Mouse (Mus musculus) T-cell, adult 2 months (primary cell): Measurements from ENCODE around the gene Marveld3.

ENCODE experiments used
- DNase-seq: peaks from one replicate; pipeline ENCODE4 v3.0.0; 2022; ENCODE audit warnings: low spot score

The Marveld3 gene

DNA sequence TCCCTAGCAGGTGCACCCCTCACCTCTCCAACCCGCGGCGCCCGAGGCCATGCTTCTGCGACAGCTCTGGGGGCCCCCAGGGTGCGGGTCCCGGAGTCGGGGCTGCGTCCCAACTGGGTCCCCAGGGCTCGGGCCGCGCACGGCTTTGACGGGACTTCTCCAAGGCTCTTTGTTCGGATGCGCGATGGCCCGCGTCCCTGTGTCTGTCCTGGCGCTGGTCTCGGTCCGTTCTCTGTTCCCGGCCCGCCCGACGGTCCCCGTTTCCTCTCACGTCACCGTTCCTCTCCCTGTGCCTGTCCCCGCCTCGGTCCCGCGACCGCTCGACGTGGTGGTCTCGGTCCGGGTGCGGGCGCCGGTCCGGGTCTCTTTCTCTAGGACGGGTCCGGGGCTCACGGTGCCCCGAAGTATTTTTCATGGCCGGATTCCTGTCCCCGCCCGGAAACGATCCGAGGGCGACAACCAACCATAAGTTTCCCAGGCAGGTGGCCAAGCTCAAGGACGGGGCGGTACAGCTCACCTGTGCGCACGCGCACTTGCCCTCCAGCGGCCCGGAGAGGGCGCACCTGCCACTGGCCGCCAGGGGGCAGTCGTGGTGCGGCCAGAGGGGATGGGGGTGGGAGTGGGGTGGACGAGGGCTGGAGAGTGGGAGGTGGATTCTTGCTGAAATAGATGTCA, at the start of gene Marveld3:
TSS of gene Marveld3 (minus strand) at position 511 of the 675 bp plus-strand sequence.
- peak; percentile 23 for DNase-seq

DNA sequence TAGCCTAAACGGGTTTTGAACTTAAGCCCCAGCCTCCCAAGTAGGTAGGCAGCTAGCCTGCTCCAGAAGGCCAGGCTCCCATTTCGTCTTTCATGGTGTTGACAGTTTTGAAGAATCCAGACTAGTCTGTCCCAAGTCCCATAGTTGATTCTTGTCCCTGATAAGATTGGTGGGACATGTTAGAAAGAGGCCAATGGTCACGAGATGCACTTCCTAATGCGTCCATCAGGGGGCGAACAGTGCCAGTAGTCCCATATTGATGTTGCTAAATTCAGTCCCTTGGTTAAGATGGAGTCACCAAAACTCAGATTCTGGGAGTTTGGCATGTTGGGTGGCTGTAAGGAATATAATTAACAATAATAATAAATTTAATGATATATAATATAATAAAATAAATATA, 48.9 kb upstream of the Marveld3 start:
- no peak for DNase-seq

DNA sequence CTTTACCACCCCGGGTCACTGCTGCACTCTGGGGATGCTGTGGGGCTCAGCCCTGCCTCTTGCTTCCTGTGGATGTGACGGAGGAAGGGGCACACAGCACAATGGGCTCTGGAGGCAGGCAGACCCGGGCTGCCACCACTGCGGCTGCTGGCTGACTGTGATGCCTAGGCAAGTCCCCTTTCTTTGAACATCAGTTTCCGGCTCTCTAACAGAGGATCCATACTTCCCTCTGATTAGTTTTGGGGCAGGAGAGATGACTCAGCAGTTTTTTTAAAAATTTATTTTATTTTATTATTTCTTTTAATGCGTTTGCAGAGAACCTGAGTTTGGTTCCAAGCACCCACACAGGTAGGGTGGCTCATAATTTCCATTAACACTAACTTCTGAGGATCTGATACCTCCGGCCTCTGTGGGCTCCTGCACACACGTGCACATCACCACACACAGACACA, 47.0 kb upstream of the Marveld3 start:
- no peak for DNase-seq

DNA sequence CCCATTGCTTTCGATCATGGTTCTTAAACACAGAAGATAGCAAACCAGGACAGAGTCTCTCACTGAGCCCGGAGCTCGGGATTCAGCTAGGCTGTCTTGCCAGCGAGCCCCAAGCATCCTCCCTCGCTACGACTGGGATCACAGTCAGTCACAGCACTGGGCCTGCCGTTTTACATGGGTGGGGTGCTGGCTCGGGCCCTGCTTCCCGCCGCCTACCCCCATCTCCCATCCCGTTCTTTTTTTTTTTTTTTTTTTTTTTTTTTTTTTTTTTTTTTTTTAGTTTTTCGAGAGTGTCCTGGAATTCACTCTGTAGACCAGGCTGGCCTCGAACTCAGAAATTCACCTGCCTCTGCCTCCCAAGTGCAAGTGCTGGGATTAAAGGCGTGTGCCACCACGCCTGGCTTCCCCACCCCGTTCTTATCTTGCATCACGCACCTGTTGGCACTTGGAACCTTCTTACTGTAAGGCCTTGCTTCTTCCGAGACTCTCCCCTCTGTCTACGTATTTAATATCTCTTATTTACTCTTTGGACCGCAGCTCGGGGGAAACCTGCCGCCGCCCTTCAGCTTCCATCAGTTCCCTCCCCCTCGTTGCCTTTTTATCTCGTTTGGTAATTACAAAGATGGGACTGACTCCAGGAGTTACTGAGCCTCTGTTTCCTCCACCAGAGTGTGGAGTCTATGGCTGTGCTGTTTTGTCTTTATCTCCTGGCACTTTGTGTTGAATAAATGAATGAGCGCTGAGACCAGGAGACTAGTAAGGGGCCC, 46.4 kb upstream of the Marveld3 start:
- no peak for DNase-seq

DNA sequence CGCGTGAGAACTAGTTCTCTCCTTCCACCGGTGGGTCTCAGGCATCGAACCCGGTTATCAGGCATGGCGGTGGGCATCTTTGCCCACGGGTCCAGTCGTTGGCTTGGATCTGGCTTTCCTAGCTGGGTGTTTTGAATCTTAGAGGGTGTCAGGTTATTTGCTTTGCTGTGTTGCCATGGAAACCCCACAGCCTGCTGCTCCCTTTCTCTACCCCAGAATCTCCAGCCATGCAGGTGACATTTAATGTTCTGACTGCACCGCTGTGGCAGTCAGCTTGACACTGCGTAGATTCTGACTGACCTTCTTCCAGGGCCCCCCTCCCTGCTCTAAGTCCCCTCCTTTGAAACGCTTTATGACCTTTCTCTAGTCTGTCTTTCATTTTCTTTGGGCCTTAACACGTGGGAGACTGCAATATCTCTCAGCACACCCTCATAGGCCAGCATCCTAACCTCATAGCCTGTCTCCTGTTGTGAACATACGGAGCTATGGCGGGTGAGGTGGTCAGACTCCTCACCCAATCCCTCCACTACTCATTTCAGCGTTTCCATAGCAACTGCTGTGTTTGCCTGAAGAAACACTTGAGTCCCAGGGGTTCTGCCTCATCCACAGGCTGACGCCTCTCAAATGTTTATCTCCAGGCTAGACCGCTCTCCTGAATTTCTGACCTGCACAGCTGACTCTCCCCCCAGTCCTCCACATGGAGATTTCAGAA, 44.5 kb upstream of the Marveld3 start:
- no peak for DNase-seq

DNA sequence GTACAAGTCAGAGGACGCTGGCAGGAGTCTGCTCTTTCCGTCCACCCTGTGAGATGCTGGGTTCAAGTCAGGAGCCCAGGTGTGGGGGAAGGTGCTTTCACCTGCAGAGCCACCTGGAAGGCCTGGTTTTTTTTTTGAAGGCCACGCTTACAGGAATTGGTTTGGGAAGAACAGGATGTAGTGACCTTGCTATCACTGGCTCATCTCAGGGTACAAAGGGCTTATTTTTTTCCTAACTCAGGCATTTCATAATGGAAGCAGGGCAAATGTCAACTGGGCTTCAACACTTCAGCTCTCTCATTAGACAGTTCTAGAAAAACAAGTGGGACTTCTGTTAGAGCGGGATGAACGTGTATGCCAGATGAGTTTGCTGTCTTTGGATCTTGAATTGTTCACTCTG, 42.3 kb upstream of the Marveld3 start:
- DNase-seq: no peak

DNA sequence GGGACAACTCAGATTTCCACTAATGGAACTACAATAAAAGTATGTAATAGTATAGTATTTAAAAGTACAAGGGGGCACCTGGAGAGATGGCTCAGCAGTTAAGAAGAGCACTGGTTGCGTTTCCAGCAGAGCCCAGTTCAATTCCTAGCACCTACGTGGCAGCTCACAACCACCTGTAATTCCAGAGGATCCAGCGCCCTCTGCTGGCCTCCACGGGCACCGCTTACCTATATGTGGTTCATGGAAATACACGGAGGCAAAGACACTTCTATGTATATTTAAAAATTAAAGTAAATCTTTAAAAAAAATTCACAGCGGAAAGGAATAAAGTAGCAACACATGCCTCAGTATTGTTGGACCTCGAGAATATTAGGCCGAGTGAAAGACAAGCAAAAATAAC, 41.0 kb upstream of the Marveld3 start:
- DNase-seq: no peak

DNA sequence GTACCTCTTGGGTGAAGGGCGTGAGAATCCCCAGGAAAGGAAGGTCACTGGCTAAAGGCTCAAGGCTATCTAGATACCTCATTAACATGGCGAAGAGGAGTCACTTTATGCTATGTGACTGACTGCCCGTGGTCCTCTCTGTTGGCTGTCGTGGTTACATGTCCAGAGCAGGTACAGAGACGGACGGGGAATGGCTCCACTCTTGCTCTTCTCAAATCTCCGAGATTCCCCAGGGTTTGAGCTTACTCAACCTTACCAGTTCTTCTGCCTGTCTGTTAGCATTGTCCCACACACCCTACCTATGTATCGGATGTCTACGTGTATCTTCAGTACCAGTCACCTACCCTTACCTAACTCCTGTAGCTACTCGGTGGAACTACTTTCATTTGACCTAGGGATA, 38.0 kb upstream of the Marveld3 start:
- DNase-seq: no peak

DNA sequence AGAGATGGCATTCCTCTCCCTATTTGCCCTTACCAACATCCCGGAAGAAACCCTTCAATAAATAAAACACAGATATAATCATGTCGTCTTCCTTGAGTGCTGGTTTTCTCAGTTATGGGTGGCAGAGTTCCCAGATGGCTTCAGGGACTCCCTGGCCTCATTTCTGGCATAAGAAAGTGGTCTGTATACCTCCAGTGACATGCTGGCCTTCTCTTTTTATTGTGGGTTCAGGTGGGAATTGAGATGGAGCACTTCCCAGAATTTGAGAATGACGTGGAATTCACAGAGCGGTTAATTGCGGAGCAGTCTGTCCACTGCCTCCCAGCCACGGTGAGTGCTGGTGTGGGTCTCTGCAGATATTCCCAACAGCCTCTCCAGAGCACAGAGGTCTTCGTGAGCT, 36.1 kb upstream of the Marveld3 start:
- no peak for DNase-seq

DNA sequence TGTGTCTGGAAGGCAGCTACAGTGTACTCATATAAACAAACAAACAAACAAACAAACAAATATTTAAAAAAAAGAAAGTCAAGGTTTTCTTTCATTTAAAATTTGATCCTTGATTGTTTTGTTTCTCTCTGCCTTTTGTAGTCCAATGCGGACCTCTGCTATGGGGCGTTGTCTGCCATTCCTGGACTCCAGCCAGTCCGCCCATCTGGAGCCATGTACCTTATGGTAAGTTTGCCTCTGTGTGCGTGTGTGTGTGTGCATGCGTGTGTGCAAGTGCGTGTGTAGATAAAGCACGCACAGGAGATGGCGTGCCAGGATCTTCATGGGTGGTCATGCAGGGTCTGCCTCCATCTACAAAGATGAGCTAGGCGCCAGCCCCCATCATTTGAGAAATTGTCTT, 35.4 kb upstream of the Marveld3 start:
- DNase-seq: no peak

DNA sequence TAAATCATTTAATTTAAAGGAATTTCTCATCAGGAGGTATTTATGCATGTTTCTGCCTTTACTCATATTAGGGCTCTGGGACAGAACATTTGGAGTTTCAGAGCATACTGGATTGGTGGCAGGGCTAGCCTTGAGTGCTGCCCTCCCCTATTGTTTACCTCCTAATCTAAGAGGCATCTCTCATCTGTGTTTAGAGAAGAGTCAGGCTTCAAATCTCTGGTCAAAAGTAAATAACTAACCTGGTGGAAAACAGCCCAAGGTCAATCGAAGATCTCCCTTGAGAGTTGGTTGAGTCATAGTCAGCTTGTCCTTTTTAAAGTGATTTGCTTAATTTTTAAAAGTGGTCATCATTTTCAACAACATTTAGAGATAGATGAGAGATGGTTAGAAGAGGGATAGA, 30.9 kb upstream of the Marveld3 start:
- DNase-seq: no peak

DNA sequence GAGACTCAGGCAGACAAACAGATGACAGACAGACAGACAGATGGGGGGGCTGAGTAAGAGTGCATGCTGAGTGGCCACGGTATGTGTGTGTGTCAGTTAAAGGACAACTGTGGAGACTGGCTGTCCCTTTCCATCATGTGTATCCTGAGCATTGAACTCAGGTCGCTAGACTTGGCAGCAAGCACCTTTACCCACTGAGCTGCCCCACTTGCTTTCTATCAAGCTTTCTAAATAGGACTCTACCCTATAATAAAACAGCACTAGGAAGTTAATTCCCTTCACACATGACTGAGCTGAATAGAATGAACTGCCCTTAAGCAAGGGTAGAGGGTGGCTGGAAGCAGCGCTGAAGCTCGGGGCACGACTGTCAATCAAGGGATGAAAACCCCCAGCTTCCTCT, 30.2 kb upstream of the Marveld3 start:
- DNase-seq: no peak

DNA sequence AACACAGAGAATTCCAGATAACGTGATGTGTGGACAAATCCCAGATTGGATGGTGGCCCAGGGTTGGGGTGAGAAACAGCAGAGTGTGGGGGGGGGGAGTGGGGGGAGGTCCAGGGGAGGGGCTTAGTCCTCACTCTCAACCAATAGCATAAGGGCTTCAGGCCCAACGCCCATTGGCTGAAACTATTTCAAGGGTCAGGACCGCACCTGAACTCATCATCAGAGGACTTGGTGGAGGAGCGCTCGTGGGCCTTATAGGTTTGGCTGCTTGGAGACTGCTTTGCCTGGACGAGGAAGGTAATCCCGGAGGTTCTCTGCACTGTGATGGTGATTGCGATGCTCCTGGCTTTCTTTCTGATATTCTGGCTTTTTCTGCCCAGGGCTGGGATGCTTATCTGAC, 28.2 kb upstream of the Marveld3 start, which contains the start of gene Tat:
TSS of gene Tat (plus strand) at position 214 of the 400 bp plus-strand sequence.
- DNase-seq: no peak

DNA sequence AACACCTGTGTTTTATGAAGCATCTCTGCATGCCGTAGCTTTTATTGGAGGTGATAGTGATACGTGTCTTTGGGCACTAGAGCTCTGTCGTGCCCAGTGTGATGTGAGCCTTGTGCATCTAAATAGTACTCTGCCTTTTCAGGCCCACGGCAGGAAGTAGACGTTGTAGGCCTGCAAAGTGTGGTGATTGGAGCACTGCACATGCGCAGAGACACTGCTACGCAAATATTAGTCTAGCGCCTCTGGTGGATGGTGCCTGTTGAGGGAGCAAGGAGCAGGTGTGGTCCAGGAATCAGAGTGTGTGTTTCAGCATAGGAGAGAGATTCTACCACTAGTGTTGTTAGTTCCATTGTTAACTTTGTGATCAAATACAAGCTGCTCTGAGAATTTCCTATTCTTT, 27.1 kb upstream of the Marveld3 start:
- DNase-seq: no peak

DNA sequence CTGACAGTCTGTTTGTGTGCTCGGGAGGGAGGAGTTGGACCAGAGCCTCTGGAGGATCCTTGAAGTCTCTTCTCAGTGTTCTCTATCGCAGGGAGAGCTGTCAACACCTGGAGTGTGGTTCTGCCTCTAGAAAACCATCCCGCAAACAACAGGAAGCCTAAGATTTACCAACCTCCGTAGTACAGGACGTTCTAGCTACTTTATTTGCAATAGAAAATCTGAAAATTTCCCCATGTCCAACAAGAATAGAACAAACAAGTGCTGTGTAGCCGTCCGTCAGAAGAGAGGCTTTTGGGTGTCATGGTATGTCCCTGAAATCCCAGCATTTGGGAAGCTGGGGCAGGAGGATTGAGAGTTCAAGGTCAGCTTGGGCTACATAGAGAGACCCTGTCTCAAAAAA, 25.8 kb upstream of the Marveld3 start:
- DNase-seq: no peak

DNA sequence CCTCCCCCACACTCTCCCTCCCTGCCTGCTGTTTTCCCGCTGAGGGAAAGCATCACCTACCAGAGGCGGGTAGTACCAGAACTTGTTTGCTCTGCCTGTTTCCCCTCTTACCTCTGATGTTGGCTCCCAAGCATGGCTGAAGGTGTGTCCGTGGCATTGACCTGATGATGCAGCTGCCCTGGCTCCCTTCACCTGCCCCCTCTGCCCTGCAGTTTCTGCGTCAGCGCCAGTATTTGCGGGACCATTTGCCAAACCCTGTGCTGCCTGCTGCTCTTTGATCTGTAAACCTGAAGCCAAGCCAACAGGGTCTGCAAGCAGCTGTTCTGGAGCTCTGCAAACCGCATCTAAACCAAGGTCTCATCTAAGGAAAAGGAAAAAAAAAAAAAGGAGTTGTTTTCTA, 24.4 kb upstream of the Marveld3 start:
- DNase-seq: no peak

DNA sequence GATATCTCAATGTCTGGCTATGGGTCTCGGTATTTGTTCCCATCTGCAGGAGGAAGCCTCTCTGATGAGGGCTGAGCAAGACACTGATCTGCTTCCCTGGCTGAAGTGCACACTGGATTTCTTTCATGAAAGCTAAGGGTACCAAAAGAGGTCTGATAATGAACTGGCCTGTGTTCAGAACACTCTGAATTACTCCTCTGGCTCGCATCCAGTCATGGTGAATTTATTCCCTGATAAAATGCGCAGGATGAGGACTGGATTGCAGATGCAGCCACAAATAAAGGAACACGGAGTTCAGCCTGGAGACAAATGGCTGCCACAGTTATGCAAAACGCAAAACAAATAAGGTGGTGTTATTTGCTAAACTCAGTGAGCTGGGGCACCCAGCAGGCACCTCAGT, 21.9 kb upstream of the Marveld3 start:
- no peak for DNase-seq

DNA sequence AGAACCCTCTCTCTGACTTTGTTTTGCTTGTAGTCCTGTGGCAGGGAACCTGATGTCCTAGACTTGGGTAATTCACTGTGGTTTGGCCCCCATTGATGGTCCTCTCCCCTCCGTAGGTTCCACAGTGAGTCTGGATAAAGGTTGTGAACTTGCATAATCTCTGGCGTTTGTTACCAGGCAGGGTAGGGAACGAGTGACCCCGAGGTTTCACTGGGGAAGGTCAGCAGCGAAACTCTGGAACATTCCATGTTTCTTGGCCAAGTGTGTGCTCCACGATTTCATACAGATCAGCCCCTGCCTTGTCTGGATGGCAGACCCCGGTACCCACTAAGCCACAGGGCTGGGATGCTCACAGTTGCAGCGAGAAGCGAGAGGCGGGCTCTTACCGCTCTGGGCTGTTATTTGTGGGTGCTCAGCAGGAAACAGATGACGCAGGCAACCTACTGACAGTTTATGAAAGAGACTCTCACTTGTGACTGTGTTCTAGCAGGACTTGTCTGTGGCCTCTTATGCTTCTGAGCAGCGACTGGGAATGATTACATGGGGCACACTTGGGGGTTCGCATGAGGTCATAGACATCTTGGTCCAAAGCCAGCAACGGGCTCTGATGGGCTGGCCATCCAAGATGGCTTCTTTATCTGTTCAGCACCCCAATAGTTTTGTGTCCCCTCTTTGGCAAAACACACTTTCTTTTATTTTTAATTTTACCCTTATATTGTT, 20.5 kb upstream of the Marveld3 start:
- no peak for DNase-seq

DNA sequence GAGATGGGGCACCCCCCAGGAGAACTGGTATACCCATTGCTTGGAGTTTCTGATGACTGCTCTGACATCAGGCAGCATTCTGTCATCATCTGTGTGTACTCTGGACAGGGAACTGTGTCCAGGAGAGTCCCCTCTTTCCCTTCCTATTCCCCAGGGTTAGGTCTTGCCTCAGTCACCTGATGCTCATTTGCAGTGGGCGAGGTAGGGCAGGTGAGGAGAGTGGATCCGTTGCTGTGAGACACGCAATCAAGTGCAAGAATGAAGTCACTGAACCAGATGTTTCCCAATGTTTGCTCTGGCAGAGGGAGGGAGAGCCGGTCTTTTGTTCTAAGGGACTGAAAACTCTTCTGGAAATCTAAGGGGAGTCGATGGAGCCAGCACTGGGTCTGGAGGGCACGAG, 17.3 kb upstream of the Marveld3 start:
- DNase-seq: no peak

DNA sequence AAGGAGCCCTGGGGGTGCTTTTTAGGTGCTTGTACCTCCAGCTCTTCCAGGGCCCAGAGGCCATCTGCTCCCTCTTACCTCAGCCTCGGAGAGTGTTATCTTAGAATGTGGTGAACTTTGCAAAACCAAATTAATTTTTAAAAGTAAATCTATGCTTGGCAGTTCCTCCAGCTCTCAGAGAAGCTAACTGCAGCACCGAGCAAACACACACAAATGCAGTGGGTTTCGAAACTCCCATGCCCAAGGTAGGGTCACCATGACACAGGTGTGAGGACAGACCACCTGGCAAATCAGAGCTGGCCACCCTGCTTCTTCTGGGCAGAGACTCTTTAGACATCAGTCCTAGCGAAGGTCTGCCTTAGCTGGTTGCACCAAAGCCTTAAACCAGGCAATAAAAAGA, 10.9 kb upstream of the Marveld3 start:
- DNase-seq: no peak

DNA sequence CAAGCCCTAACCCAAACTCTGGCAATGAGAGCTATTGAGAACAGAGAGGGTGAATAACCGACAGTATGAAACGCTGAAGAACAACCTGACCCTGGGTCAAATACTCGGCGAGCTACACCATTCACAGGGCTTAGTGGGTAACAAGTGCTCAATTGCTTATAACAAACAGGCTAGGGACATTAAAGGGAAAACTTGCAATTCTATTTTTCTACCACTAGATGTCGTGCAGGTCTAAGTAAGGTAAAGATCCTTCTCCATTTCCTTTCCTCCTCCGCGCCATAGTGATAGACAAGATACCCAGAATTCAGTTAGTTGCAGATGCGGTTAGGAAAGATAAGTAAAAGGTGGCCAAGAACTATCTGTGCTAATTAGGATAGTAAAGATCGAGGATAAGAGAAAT, 8.3 kb upstream of the Marveld3 start:
- DNase-seq: no peak

DNA sequence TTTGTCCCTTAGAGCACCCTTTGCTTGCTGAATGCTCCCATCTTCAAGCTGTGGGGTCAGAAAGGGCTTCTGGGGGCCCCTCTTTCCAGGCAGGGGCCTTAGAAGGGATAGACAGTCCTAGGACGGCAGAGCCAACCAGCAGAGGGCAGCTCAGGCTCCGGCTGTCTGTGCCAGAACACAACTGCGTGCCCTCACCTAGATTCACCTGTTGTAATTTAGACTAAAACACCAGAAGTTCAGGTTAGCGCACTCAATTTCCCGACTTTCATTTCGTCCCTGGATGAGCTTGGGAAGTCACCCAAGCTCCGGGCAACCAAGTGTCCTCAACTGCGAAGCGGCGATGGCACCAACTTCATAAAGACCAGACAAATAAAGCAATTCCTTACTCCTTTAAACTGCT, 6.8 kb upstream of the Marveld3 start:
- no peak for DNase-seq
